Mouse (Mus musculus) stomach, embryonic 14.5 days (tissue): ENCODE measurements at regions not wholly inside any gene's neighbourhood (a gene's known extent, or its start where the extent isn't known, plus 50 kb on each side); places are given as distances from the start of the nearest gene placed in this dataset.

Experiments
- ATAC-seq: fragments of 200-750 bp; cut with Nextera tagmentation; 2 replicates; pipeline ENCODE4 v1.8.0; 2017; ENCODE audit warnings: low read depth, moderate TSS enrichment; ENCODE audit not compliant: insufficient number of reproducible peaks, insufficient read depth, low FRiP score
- H3K27ac ChIP-seq: fragments of 300-500 bp; sonication (generic); 2 replicates; pipeline ENCODE4 v1.5.1; 2014; ENCODE audit warnings: mild to moderate bottlenecking, low read length, moderate library complexity, mixed read lengths
- H3K27me3 ChIP-seq: fragments of 300-500 bp; sonication (generic); 2 replicates; pipeline ENCODE4 v1.6.1; 2014; ENCODE audit warnings: low read length, control low read depth, mixed read lengths; ENCODE audit not compliant: control insufficient read depth, insufficient read depth
- H3K36me3 ChIP-seq: fragments of 300-500 bp; sonication (generic); 2 replicates; pipeline ENCODE4 v1.6.1; 2014; ENCODE audit warnings: mild to moderate bottlenecking, control low read depth, low read length, moderate library complexity, mixed read lengths; ENCODE audit not compliant: control insufficient read depth, insufficient read depth
- H3K4me1 ChIP-seq: fragments of 300-500 bp; sonication (generic); 2 replicates; pipeline ENCODE4 v1.6.1; 2014; ENCODE audit warnings: low read length, control low read depth, mixed read lengths; ENCODE audit not compliant: control insufficient read depth, insufficient read depth
- H3K4me2 ChIP-seq: fragments of 300-500 bp; sonication (generic); replicated peaks from 2 replicates; pipeline ENCODE4 v1.6.1; 2014; ENCODE audit warnings: low read depth, low read length, control low read depth
- H3K4me3 ChIP-seq: fragments of 300-500 bp; sonication (generic); 2 replicates; pipeline ENCODE4 v1.5.1; 2014; ENCODE audit warnings: low read depth, low read length, control low read depth
- H3K9ac ChIP-seq: fragments of 300-500 bp; sonication (generic); replicated peaks from 2 replicates; pipeline ENCODE4 v1.6.1; 2014; ENCODE audit warnings: low read depth, mild to moderate bottlenecking, control low read depth, low read length, moderate library complexity, mixed read lengths
- H3K9me3 ChIP-seq: fragments of 300-500 bp; sonication (generic); 2 replicates; pipeline ENCODE4 v1.6.1; 2016; ENCODE audit warnings: low read depth, low read length, control low read depth; ENCODE audit not compliant: control insufficient read depth
- WGBS: fragments of 180-500 bp; shearing (Covaris S2); extraction: QIAGEN DNeasy Blood & Tissue Kit; methylation state at CpG from one replicate; pipeline ENCODE4 v1.1.7; 2014; 5-methylcytosine and 5-hydroxymethylcytosine counted together

DNA sequence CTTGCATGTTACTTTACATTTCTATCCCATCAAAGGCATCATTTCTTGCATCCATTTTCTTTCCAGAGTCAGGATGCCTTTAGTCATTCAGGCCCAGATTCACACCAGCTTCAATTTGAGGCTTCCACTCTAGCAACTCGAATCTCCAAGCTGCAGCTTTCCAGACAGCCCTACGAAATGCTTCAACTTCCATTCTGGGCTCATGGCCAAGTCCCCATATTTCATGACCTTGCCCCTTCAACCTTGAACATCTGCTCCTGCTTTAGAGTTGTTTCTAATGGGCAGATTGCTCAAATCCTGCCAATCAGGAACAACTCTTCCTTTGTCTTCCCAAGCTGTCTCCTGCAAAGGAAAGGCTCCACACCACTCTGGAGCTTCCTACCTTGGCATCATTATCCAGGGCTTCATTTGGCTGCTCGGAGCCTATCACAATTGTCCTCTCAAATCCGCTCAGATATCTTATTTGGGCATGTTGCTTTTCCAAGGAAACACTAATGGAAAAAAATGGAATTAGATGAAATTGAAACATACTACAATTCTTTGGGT is 104.4 kb upstream of the Prr30 start:
- H3K36me3 ChIP-seq: no peaks in the 10 kb centered on the region
- no peaks in the 10 kb centered on the region for H3K4me1 ChIP-seq
- no peak for ATAC-seq
- H3K4me2 ChIP-seq: no peak overlapping the region
- H3K4me3 ChIP-seq: no peak overlapping the region
- H3K9me3 ChIP-seq: no peaks in the 10 kb centered on the region
- H3K27ac ChIP-seq: peak overlapping the region; percentile 58; the same call in 1 of the 2 replicates
- no peaks in the 10 kb centered on the region for H3K27me3 ChIP-seq
- H3K9ac ChIP-seq: no peak overlapping the region
- 46% methylated on average over 4 of the region's 4 CpGs for WGBS

DNA sequence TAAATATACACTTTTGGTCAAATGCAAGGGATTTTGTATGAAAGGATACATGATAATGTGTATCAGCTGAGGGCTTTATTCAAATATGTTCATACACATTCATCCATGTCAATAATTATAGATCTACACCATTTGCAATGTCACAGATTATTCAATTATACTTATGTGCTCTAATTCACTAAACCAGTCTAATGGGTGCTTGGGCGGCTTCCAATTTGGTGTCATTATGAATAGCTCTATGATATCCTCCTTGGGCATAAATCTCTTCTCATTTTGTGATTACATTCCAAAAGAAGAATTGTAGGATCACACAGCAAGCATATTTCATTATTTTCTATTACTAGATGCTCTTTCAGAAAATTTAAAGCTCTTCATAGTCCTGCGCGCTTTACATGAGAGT is 97.7 kb upstream of the Prr30 start:
- no peaks in the 10 kb centered on the region for H3K9me3 ChIP-seq

DNA sequence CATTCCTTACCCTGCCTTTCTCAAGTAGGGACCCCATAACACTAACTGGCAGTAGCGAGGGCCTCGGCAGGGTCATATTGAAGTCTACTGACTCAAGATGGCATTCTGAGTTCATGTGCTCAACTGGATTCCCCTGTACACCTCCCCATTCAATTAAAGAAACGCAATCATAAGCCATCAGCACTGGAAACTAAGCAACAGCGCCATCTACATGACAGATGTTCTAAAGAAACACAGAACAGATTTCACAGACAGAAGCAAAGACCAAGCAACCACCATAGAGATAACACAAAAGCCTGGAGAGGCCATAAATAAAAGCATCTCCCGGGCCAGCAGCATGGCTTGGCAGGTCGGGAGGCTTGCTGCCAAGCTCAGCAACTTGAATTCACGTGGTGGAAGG is 94.6 kb upstream of the Prr30 start:
- 27% methylated on average over 7 of the region's 7 CpGs for WGBS
- no peak overlapping the region for H3K4me2 ChIP-seq
- ATAC-seq: no peak

More for the DNA sequence above, 97.7 kb upstream of the Prr30 start:
- Histone ChIP-seq H3K27ac (no peak overlapping the region), H3K4me3 (no peak overlapping the region), H3K27me3 (no peaks in the 10 kb centered on the region), H3K4me2 (no peak overlapping the region), H3K36me3 (no peaks in the 10 kb centered on the region), H3K9ac (no peak overlapping the region), H3K4me1 (no peaks in the 10 kb centered on the region)
- no peak for ATAC-seq
- WGBS: 93% methylated on average over 3 of the region's 3 CpGs

DNA sequence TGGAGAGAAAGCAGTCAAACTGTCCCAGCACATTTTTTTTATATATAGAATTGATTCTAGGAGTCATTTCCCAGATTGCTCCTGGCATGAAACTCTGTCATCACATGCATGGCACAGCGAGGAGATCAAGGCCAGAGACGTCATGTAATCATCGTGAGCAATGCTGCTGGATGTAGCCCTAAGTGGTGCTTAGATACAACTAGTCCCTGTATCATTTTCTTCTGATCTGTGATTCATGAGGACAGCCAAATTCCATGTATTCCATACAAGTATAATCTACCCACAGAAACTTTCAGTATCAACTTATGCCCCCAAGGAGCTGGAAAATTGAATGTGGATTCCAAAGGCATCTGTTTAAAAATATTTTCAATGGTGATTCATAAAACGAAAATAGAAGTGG is 87.6 kb upstream of the Prr30 start:
- Histone ChIP-seq H3K9ac (no peak overlapping the region), H3K27me3 (no peaks in the 10 kb centered on the region), H3K4me3 (no peak overlapping the region), H3K9me3 (no peaks in the 10 kb centered on the region), H3K27ac (no peak overlapping the region), H3K4me2 (no peak overlapping the region), H3K36me3 (no peaks in the 10 kb centered on the region), H3K4me1 (no peaks in the 10 kb centered on the region)
- ATAC-seq: no peak
- 88% methylated on average over 4 of the region's 4 CpGs for WGBS

More for the DNA sequence above, 94.6 kb upstream of the Prr30 start:
- H3K27ac ChIP-seq: no peak overlapping the region
- H3K27me3 ChIP-seq: no peaks in the 10 kb centered on the region
- no peaks in the 10 kb centered on the region for H3K9me3 ChIP-seq
- H3K4me3 ChIP-seq: no peak overlapping the region
- H3K4me1 ChIP-seq: no peaks in the 10 kb centered on the region
- no peak overlapping the region for H3K9ac ChIP-seq
- H3K36me3 ChIP-seq: no peaks in the 10 kb centered on the region

DNA sequence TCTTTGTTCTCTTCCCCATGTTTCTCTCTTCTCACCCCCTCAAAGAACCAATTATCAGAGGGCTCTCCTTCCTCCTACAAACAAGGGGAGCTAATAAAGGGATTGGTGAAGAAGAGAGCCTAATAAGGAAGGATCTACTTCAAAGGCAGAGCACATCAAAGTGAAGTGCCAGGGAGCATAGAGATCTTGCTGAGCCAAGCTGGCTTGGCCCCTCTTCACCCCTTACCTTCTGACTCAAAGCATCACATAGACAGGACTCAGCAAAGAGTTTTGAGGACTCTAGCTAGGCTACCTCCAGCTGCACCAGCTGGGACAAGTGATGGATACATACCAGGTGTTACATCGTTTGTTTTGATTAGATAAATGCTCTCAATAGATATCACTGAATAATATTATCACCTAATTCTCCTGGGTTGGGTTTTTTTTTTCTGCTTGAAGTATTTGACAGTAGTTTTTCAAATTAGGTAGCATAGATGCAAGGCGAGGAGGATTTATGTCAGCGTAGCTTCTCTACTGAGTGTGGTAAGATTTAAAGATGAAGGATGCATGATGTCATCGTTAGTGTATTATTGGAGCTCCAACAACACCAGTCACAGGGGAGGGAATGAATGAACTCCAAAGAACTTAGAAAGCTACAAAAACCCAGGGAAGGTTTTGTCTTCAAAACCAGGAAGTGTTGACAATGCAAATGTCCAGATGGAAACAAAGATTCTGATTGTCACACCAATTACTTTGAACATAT is 69.1 kb upstream of the Prr30 start:
- Histone ChIP-seq H3K4me2 (no peak overlapping the region), H3K36me3 (no peaks in the 10 kb centered on the region), H3K27ac (no peak overlapping the region), H3K4me1 (no peaks in the 10 kb centered on the region), H3K27me3 (no peaks in the 10 kb centered on the region), H3K4me3 (no peak overlapping the region), H3K9ac (no peak overlapping the region), H3K9me3 (no peaks in the 10 kb centered on the region)
- 39% methylated on average over 4 of the region's 4 CpGs for WGBS
- no peak for ATAC-seq

DNA sequence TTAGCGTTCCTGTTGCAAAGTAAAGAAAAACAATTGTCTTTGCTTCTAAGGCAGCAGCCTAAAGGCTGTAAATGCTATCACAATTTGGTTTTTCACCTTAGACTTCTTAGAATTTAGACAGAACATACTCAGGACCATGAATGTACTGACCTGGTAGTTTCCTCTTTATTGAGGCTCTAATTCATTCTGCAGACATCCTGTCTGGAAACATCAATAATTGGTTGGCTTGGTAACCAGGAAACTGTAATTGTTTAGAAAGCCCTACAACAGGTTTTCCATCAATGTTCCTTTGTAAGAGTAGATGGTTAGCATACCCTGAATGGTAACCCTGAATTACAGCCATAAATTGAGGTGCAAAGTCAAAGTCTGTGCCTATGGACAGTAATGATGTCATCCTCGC is 67.4 kb upstream of the Prr30 start:
- Histone ChIP-seq H3K27ac (no peak overlapping the region), H3K4me2 (no peak overlapping the region), H3K4me1 (no peaks in the 10 kb centered on the region), H3K27me3 (no peaks in the 10 kb centered on the region), H3K4me3 (no peak overlapping the region), H3K9me3 (no peaks in the 10 kb centered on the region), H3K9ac (no peak overlapping the region), H3K36me3 (no peaks in the 10 kb centered on the region)
- WGBS: 80% methylated on average over 2 of the region's 2 CpGs
- no peak for ATAC-seq
